Mouse (Mus musculus) megakaryocyte, embryonic 14.5 days (primary cell): ENCODE results near the gene Cox17.

Experiments used
- FLI1 ChIP-seq: IDR thresholded peaks from 2 replicates; pipeline ENCODE4 v1.6.1; 2012; ENCODE audit warnings: low read length, inconsistent platforms, mixed read lengths
- GATA1 ChIP-seq: IDR thresholded peaks from 3 replicates; pipeline ENCODE4 v1.6.1; 2012; ENCODE audit warnings: mixed read lengths, low read length, inconsistent platforms, borderline replicate concordance

DNA sequence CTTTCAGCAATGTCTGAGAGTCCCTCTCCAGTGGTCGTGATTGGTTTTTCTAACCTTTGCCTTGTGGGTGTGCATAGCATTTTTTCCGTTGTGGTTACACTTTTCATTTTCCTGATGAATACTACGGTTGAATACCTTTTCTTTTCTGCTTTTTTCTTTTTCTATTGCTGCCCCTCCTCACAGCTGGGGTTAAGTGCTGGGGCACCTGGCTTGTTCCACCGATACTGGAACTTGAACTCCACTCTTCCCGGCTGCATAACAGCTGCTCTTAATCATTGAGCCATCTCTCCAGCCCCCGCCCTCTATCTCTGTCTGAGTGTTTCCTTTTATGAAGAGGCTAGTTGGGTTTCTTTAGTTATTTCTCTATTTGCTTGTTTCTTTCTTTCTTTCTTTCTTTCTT lies 32.3 kb downstream of the Cox17 start:
- TF ChIP-seq GATA1 (no peak), FLI1 (no peak)
